Mouse (Mus musculus) kidney, embryonic 15.5 days (tissue): Measurements from ENCODE around the gene Iars2. TPM values are rescaled to one million over a fixed set of nuclear protein-coding genes. Genes with fewer than 3 reads are reported as not detected.

ENCODE experiments used
- ATAC-seq: fragments of 200-750 bp; cut with Nextera tagmentation; replicated peaks from 2 replicates; pipeline ENCODE4 v1.8.0; 2017; ENCODE audit warnings: moderate TSS enrichment; ENCODE audit not compliant: low FRiP score
- H3K27ac ChIP-seq: fragments of 300-500 bp; sonication (generic); 2 replicates; pipeline ENCODE4 v1.5.1; 2015; ENCODE audit warnings: mild to moderate bottlenecking, inconsistent platforms
- H3K27me3 ChIP-seq: fragments of 300-500 bp; sonication (generic); 2 replicates; pipeline ENCODE4 v1.6.1; 2015; ENCODE audit warnings: inconsistent platforms
- H3K36me3 ChIP-seq: fragments of 300-500 bp; sonication (generic); 2 replicates; pipeline ENCODE4 v1.6.1; 2015; ENCODE audit warnings: inconsistent platforms
- H3K4me1 ChIP-seq: fragments of 300-500 bp; sonication (generic); 2 replicates; pipeline ENCODE4 v1.6.1; 2015; ENCODE audit warnings: inconsistent platforms
- H3K4me2 ChIP-seq: fragments of 300-500 bp; sonication (generic); 2 replicates; pipeline ENCODE4 v1.6.1; 2015; ENCODE audit warnings: moderate library complexity, mild to moderate bottlenecking, inconsistent platforms
- H3K4me3 ChIP-seq: fragments of 300-500 bp; sonication (generic); replicated peaks from 2 replicates; pipeline ENCODE4 v1.5.1; 2015; ENCODE audit warnings: mild to moderate bottlenecking, inconsistent platforms
- H3K9ac ChIP-seq: fragments of 300-500 bp; sonication (generic); 2 replicates; pipeline ENCODE4 v1.6.1; 2015; ENCODE audit warnings: mild to moderate bottlenecking, inconsistent platforms
- H3K9me3 ChIP-seq: fragments of 300-500 bp; sonication (generic); replicated peaks from 2 replicates; pipeline ENCODE4 v1.6.1; 2016; ENCODE audit warnings: inconsistent platforms
- WGBS: fragments of 180-500 bp; shearing (Covaris S2); methylation state at CpG from one replicate; pipeline ENCODE4 v1.1.7; 2015; ENCODE audit warnings: mixed read lengths; 5-methylcytosine and 5-hydroxymethylcytosine counted together
- polyA plus RNA-seq: library from polyadenylated mRNA; unstranded; fragments of >200 nt; fragmentation: Nextera tagmentation; extraction: Ambion mirVana; gene quantifications from 2 replicates; pipeline ENCODE4 v1.2.1, GENCODE M21; 2015

Iars2 gene
- polyA plus RNA-seq, 1 experiment from 2014 or later = 32.7 TPM

DNA sequence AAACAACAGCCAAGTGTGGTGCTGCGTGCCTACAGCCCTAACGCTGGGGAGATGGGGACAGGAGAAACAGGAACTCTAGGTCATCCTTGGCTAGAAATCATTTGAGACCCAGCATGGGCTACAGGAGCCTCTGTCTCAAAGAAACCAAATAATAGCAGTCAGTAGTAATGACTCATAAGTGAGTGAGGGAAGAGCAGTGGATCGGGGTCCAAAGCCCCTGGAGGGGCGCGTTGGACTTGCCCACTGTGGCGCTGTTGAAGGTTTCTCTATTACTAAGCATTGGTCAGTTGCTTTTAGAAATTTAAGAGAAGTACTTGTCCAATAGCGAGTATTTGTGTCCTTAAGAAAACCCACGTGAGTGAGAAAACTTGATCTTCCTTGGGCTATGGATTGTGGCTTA lies 24.2 kb upstream of the Iars2 start:
- Histone ChIP-seq H3K4me1 (no peaks in the 10 kb centered on the region), H3K36me3 (peaks cover 92% of the 10 kb centered on the region), H3K4me2 (no peak overlapping the region), H3K27me3 (no peaks in the 10 kb centered on the region), H3K4me3 (no peak overlapping the region), H3K9ac (no peak overlapping the region), H3K27ac (no peak overlapping the region), H3K9me3 (no peaks in the 10 kb centered on the region)
- 96% methylated on average over 8 of the region's 8 CpGs for whole genome bisulfite sequencing
- no peak for ATAC-seq

DNA sequence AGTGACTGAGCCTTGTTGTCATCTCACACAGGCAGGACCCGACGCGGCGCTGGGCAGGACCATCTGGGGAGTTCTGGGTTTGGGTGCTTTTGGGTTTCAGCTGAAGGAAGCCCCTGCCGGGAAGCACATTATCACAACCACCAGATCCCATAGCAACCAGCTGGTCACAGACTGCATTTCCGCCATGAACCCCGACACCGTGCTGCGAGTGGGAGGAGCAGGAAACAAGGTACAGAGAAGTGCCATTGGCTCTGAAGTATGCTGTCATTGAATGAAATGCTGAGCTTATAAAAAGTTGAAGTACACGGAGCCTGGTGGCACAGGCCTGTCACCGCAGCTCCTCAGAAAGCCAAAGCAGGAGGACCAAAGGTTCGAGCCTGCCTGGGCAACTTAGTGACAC lies 23.0 kb upstream of the Iars2 start:
- ATAC-seq = no peak
- Histone ChIP-seq H3K4me2 (no peak overlapping the region), H3K36me3 (peaks cover 94% of the 10 kb centered on the region), H3K4me1 (no peaks in the 10 kb centered on the region), H3K27ac (no peak overlapping the region), H3K9ac (no peak overlapping the region), H3K27me3 (no peaks in the 10 kb centered on the region), H3K4me3 (no peak overlapping the region), H3K9me3 (no peaks in the 10 kb centered on the region)
- WGBS = 93% methylated on average over 12 of the region's 12 CpGs

DNA sequence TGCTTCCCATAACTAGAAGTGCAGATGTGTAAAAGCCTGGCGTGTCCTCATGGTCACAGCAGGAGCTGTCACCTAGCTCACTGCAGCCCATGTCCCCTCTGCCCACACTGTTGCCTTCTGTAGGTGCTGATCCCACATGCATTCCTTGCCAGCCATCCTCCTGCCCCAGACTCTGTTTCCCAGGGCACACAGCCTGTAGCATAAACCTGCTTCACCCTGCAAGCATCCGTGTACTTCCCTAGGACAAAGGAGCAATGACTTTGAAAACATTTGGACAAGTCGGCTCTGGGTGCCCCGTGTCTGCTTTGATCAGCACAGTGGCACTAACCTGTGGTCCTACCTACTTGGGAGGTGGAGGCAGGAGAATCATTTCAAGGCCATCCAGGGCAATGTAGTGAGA lies 21.4 kb upstream of the Iars2 start:
- Histone ChIP-seq H3K4me3 (no peak overlapping the region), H3K4me2 (no peak overlapping the region), H3K36me3 (peaks cover 96% of the 10 kb centered on the region), H3K9me3 (no peaks in the 10 kb centered on the region), H3K27me3 (no peaks in the 10 kb centered on the region), H3K9ac (no peak overlapping the region), H3K4me1 (no peaks in the 10 kb centered on the region), H3K27ac (no peak overlapping the region)
- 92% methylated on average over 4 of the region's 4 CpGs for WGBS
- no peak for ATAC-seq

GRCm38 (mm10) chr1:185349741-185350140 lies 20.5 kb upstream of the Iars2 start:
- H3K4me1 ChIP-seq = no peaks in the 10 kb centered on the region
- 93% methylated on average over 14 of the region's 14 CpGs for WGBS
- H3K9ac ChIP-seq = no peak overlapping the region
- no peak overlapping the region for H3K4me2 ChIP-seq
- no peak overlapping the region for H3K27ac ChIP-seq
- no peaks in the 10 kb centered on the region for H3K9me3 ChIP-seq
- H3K4me3 ChIP-seq = no peak overlapping the region
- ATAC-seq = no peak
- H3K36me3 ChIP-seq = peaks cover 96% of the 10 kb centered on the region
- no peaks in the 10 kb centered on the region for H3K27me3 ChIP-seq

GRCm38 (mm10) chr1:185346188-185346587 lies 17.0 kb upstream of the Iars2 start:
- Histone ChIP-seq H3K9ac (no peak overlapping the region), H3K27ac (no peak overlapping the region), H3K36me3 (peaks cover 96% of the 10 kb centered on the region), H3K4me2 (no peak overlapping the region), H3K4me3 (no peak overlapping the region), H3K4me1 (no peaks in the 10 kb centered on the region), H3K9me3 (no peaks in the 10 kb centered on the region), H3K27me3 (no peaks in the 10 kb centered on the region)
- WGBS = 77% methylated on average over 10 of the region's 10 CpGs
- ATAC-seq = no peak

DNA sequence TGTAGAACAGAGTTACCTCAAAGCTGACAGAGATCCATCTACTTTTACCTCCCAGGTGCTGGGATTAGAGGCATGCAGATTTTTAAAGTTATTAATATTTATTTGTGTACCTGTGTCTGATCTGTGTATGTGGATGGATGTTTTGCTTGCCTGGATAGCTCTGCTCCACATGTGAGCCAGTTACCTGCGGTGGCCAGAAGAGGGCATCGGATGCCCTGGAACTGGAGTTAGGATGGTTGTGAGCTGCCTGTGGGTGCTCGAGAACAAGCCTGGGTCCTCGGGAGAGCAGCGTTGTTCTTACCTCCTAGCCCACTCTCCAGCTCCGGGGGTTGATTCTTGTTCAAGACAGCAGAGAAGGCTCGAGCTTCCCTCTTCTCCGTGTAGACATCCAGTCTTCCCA lies 14.2 kb upstream of the Iars2 start:
- ATAC-seq = no peak
- Histone ChIP-seq H3K4me3 (no peak overlapping the region), H3K9ac (no peak overlapping the region), H3K9me3 (no peaks in the 10 kb centered on the region), H3K27ac (no peak overlapping the region), H3K4me2 (no peak overlapping the region), H3K27me3 (no peaks in the 10 kb centered on the region), H3K36me3 (peaks cover 92% of the 10 kb centered on the region), H3K4me1 (no peaks in the 10 kb centered on the region)
- WGBS = 84% methylated on average over 8 of the region's 8 CpGs

GRCm38 (mm10) chr1:185342441-185342840 lies 13.2 kb upstream of the Iars2 start:
- Histone ChIP-seq H3K27me3 (no peaks in the 10 kb centered on the region), H3K9me3 (no peaks in the 10 kb centered on the region), H3K4me3 (no peak overlapping the region), H3K36me3 (peaks cover 88% of the 10 kb centered on the region), H3K27ac (no peak overlapping the region), H3K9ac (no peak overlapping the region), H3K4me1 (no peaks in the 10 kb centered on the region), H3K4me2 (no peak overlapping the region)
- WGBS = 97% methylated on average over 4 of the region's 4 CpGs
- ATAC-seq = no peak

GRCm38 (mm10) chr1:185336535-185336934 lies 7.3 kb upstream of the Iars2 start:
- no peaks in the 10 kb centered on the region for H3K27me3 ChIP-seq
- H3K36me3 ChIP-seq = peaks cover 32% of the 10 kb centered on the region
- H3K9me3 ChIP-seq = no peaks in the 10 kb centered on the region
- no peak for ATAC-seq
- 52% methylated on average over 3 of the region's 3 CpGs for WGBS
- H3K4me2 ChIP-seq = no peak overlapping the region
- peaks cover 17% of the 10 kb centered on the region for H3K4me1 ChIP-seq
- no peak overlapping the region for H3K9ac ChIP-seq
- no peak overlapping the region for H3K4me3 ChIP-seq
- no peak overlapping the region for H3K27ac ChIP-seq

DNA sequence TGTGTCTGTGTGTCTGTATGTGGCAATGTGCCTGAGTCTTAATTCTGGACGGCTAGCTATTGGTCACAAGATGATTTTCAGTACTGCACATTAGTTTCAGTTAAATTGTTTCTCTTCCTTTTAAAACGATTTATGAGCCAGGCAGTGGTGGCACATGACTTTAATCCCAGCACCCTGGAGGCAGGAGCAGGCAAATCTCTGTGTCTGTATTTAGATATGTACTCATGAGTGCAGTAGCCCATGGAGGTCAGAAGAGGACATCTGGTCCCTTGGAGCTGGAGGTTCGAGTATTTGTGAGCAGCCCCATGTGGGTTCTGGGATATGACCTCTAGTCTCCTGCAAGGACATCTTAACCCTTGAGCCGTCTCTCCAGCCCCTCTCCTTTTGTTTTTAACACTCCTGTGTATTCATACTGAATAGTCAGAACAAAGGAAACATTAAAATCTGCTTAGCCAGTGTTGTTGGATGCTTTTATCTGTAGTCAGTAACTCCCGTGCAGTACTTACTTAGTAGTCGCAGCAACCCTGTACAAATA lies 6.1 kb upstream of the Iars2 start:
- Histone ChIP-seq H3K4me2 (no peak overlapping the region), H3K36me3 (peaks cover 21% of the 10 kb centered on the region), H3K4me1 (peaks cover 20% of the 10 kb centered on the region), H3K9me3 (no peaks in the 10 kb centered on the region), H3K4me3 (no peak overlapping the region), H3K27ac (no peak overlapping the region), H3K27me3 (no peaks in the 10 kb centered on the region), H3K9ac (no peak overlapping the region)
- no peak for ATAC-seq
- 79% methylated on average over 6 of the region's 6 CpGs for WGBS

- peaks cover 12% of the 10 kb centered on the region for H3K36me3 ChIP-seq
- H3K4me3 ChIP-seq = 0 out of 2 replicates have a peak overlapping the region, but pooled peaks have one; percentile 2
- no peak overlapping the region for H3K27ac ChIP-seq
- no peak for ATAC-seq
- WGBS = 91% methylated on average over 4 of the region's 4 CpGs
- peaks cover 25% of the 10 kb centered on the region for H3K4me1 ChIP-seq
- no peaks in the 10 kb centered on the region for H3K9me3 ChIP-seq
- H3K4me2 ChIP-seq = 0 out of 2 replicates have a peak overlapping the region, but pooled peaks have one; percentile 81
- H3K27me3 ChIP-seq = no peaks in the 10 kb centered on the region
- H3K9ac ChIP-seq = no peak overlapping the region
These were observed 4.9 kb upstream of the Iars2 start for GRCm38 (mm10) chr1:185334136-185334535.

- no peak for ATAC-seq
- Histone ChIP-seq H3K9ac (no peak overlapping the region), H3K27ac (no peak overlapping the region)
These were observed 4.5 kb upstream of the Iars2 start for GRCm38 (mm10) chr1:185333651-185334050.

GRCm38 (mm10) chr1:185331983-185332430 lies 2.8 kb upstream of the Iars2 start, which contains the start of gene Bpnt1:
Gene Bpnt1, plus strand, starts transcription at chr1:185332149.
- no peaks in the 10 kb centered on the region for H3K9me3 ChIP-seq
- peak; percentile 84 for ATAC-seq
- 0% methylated on average over 32 of the region's 32 CpGs for WGBS

More at GRCm38 (mm10) chr1:185333651-185334050, 4.5 kb upstream of the Iars2 start:
- H3K36me3 ChIP-seq = peaks cover 8% of the 10 kb centered on the region
- no peaks in the 10 kb centered on the region for H3K9me3 ChIP-seq
- WGBS = 80% methylated on average over 5 of the region's 5 CpGs
- peak overlapping the region; percentile 81; the same call in 1 of the 2 replicates for H3K4me2 ChIP-seq
- no peaks in the 10 kb centered on the region for H3K27me3 ChIP-seq
- H3K4me3 ChIP-seq = 0 out of 2 replicates have a peak overlapping the region, but pooled peaks have one; percentile 2
- H3K4me1 ChIP-seq = peaks cover 25% of the 10 kb centered on the region

DNA sequence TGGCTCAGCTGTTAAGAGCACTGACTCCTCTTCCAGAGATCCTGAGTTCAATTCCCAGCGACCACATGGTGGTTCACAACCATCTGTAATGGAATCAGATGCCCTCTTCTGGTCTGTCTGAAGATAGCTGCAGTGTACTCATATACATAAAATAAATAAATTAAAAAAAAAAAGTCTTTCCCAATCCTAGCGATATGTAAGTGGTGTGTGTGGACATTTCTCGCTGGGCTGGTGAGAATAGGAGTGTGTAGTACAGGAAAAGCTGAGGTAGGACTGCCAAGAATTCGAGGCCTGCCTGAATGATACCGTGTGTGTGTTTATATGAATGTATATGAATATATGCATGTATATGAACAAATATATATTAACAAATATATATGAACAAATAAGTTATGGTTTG lies 2.2 kb upstream of the Iars2 start:
- Histone ChIP-seq H3K4me2 (peak overlapping the region; percentile 81), H3K27ac (no peak overlapping the region), H3K9ac (no peak overlapping the region), H3K36me3 (peaks cover 9% of the 10 kb centered on the region), H3K4me3 (peak overlapping the region; percentile 74; the same call in 1 of the 2 replicates), H3K9me3 (no peaks in the 10 kb centered on the region), H3K27me3 (no peaks in the 10 kb centered on the region), H3K4me1 (peaks cover 30% of the 10 kb centered on the region)
- no peak for ATAC-seq
- 57% methylated on average over 5 of the region's 5 CpGs for WGBS

More at GRCm38 (mm10) chr1:185331983-185332430, 2.8 kb upstream of the Iars2 start, which contains the start of gene Bpnt1:
- H3K27ac ChIP-seq = peak within 1 kb of the TSS; percentile 93
- peak within 1 kb of the TSS; percentile 70 for H3K9ac ChIP-seq
- peaks cover 3% of the 10 kb centered on the region for H3K36me3 ChIP-seq
- peak within 1 kb of the TSS; percentile 74 for H3K4me3 ChIP-seq
- H3K27me3 ChIP-seq = no peaks in the 10 kb centered on the region
- peaks cover 30% of the 10 kb centered on the region for H3K4me1 ChIP-seq
- peak within 1 kb of the TSS; percentile 81 for H3K4me2 ChIP-seq
